Mouse (Mus musculus) frontal cortex, postnatal 25 days (tissue): Measurements from ENCODE around the gene Exog.
A peak's percentile ranks its signal among the peaks of the same experiment; 100 is the strongest.

Experiments used
- DNase-seq, 2 experiments: peaks; one replicate each; pipeline ENCODE4 v3.0.0; 2022; ENCODE audit warnings: low spot score in 2 of 2

The Exog gene

DNA sequence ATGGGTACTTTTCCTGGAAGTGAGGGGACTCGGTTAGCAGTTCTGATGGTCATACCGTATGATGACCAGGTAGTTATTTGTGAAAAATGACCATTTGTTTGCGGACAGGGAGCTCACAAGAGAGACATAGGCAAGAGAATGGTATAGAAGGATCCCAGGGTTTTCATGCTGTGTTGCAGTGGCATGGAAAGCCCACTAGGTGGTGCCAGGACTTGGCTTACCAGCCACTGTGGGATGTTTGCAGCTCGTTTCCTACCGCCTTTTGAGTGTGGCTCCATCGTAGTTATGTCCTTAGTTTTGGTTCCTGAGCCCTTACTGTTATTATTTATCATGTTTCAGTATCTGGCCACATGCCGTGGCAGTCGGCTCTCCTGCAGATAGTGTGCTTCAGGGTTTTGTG is 15.7 kb downstream of the Exog start:
- peak; percentile 64 to 73 for DNase-seq

DNA sequence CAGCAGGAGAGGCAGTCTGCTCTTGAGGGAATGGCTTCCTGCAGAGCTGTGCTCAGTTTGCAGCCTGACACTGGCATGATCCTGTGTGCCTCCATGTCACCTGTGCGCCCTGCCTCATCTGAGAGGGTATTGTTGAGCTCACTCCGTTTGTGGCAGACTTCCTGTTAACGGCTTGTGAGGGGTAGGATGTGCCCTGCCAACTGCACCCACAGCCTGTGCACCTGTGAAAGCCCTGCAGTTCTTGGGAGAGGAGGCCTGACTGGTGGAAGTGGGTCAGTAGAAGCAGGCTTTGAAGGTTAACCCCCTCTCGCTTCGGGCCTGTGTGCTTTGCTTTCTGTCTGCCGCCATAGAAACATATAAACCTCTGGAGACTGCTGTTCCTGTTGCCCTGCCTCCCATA is 20.3 kb downstream of the Exog start:
- no peak for DNase-seq

GRCm38 (mm10) chr9:119465595-119465994 is 20.9 kb downstream of the Exog start:
- no peak for DNase-seq

GRCm38 (mm10) chr9:119469691-119470353 is 25.1 kb downstream of the Exog start:
- no peak for DNase-seq

DNA sequence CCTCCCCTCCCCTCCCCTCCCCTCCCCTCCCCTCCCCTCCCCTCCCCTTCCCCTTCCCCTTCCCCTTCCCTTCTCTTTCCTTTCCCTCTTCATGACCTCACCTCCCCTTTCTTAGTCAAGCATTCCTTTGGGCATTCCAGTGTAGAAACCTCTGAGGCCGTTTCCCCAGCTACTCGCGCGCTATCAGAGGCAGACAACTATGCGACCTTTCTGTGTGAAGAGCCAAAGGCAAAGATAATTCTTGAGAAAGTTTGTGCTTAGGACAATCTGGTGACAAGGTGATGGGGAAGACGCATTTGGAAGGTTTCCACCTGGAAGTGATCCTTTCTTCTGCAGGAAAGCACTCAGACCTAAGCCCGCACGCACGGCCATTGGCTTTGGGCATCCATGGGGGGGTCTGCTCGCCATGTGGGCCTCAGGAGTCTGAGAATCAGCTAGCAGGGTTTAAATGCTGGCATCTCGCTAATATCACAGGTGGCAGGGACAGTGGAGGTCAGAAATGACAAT is 27.7 kb downstream of the Exog start:
- DNase-seq = no peak

- no peak for DNase-seq
Observed at GRCm38 (mm10) chr9:119473011-119473410, 28.3 kb downstream of the Exog start.

GRCm38 (mm10) chr9:119473608-119474164 is 28.9 kb downstream of the Exog start:
- DNase-seq = no peak

GRCm38 (mm10) chr9:119474717-119475611 is 30.2 kb downstream of the Exog start:
- DNase-seq = no peak

- DNase-seq = no peak
Observed at GRCm38 (mm10) chr9:119477754-119478153, 33.0 kb downstream of the Exog start.

GRCm38 (mm10) chr9:119478345-119478744 is 33.6 kb downstream of the Exog start:
- no peak for DNase-seq

GRCm38 (mm10) chr9:119479297-119479696 is 34.6 kb downstream of the Exog start:
- no peak for DNase-seq

DNA sequence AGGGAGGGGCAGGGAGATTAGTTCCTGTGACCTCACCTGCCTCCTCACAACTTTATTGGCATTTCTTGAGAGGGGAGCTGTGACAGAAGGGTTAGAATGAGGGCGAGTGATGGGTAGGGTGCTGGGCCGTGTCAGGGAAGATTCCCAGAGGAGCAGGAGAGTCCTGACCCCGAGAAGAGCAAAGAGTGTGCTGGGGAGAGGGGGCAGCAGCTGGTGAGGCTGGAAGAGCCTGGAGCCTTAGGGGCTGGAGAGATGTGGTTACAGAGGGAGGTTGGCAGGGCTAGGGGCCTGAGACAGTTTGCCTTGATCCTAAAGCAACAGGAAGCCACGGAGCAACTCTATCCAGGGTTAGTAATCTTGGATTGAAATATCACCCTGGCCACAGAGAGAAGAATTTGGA is 36.9 kb downstream of the Exog start:
- no peak for DNase-seq

GRCm38 (mm10) chr9:119483554-119484353 is 39.0 kb downstream of the Exog start:
- DNase-seq = no peak

DNA sequence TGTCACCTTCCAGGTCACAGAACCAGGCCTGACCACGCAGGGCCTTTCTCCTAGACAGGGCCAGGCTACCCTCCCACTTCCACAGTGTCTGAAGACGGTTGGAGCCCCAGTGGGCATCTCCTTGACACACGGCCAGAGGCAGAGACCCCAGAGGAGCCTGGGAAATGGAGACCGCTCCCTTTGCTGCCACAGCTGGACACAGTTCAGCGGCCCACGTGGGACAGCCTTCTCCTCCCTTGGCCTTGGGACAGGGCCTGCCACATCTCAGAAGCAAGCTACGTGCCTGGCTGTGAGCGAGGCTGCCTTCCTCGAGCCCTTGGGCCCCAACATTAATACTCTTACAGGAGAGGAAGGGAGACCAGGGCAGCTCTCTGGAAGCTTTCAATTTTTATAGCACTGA is 39.7 kb downstream of the Exog start:
- no peak for DNase-seq

- no peak for DNase-seq
Observed at GRCm38 (mm10) chr9:119484868-119485267, 40.1 kb downstream of the Exog start.

- no peak for DNase-seq
Observed at GRCm38 (mm10) chr9:119496354-119496753, 51.6 kb downstream of the Exog start.

- peak; percentile 12 to 17 for DNase-seq
Observed at GRCm38 (mm10) chr9:119496960-119497359, 52.2 kb downstream of the Exog start.

GRCm38 (mm10) chr9:119497546-119498246 is 53.0 kb downstream of the Exog start:
- DNase-seq = no peak

DNA sequence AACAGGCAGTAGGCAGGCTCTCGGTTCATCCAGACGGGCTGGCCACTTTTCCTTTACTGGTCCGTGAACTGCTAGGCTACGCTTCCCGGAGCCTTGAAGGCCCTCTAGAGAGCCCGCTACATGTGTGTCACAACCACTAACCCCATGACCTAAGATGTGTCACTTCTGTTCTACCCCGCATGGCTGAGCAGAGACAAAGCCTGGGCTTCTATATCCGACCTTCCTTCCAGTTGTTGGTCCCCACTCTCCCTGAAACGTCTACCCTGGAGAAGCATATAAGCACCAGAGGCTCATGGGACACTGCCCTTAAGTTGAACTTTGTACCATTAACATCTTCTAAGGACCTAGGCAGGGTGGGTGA is 53.5 kb downstream of the Exog start:
- no peak for DNase-seq

DNA sequence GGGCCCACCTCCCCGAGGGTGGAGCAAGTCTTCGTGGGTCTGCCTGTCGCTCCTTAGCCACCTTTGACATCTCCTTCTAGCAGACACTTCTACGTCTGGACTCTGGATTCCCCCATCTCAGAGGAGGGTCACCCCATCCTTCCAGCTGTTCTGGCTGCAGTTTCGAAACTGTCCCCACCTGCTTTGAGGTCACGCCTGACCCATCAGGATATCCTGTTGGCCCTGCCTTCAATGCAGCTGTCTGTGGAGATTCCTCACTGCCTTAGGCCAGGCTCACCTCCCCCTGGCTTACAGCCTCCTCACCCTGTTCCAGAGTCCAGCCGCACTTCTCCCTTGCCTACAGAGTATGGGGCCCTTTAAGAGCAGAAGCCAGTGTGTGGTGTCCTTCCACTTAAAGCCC is 54.1 kb downstream of the Exog start:
- no peak for DNase-seq

GRCm38 (mm10) chr9:119503613-119504012 is 58.9 kb downstream of the Exog start:
- DNase-seq = no peak
